Mouse (Mus musculus): ENCODE data around the gene Lhfp. TPM values are rescaled to one million over a fixed set of nuclear protein-coding genes. Genes with fewer than 3 reads are reported as not detected.

Lhfp gene
- polyA plus RNA-seq, 1 experiment from 2014 or later, result 89.7 TPM

- no peak for ATAC-seq (ENCODE audit: low FRiP score, low TSS enrichment)
- peaks cover 6% of the 10 kb centered on the region; the same call in 1 of the 2 replicates for H3K9me3 ChIP-seq (ENCODE audit: control insufficient read depth, low read length)
- H3K27ac ChIP-seq (ENCODE audit: low read depth, low read length), result no peak overlapping the region
- no peak overlapping the region for H3K9ac ChIP-seq (ENCODE audit: low read depth, low read length)
- no peak overlapping the region for H3K4me3 ChIP-seq (ENCODE audit: low read length)
- 91% methylated on average over 1 of the region's 1 CpGs for WGBS
- H3K4me1 ChIP-seq (ENCODE audit: control insufficient read depth, insufficient read depth, low read length), result no peaks in the 10 kb centered on the region
- no peaks in the 10 kb centered on the region for H3K36me3 ChIP-seq (ENCODE audit: control insufficient read depth, insufficient read depth, low read length)
- no peak overlapping the region for H3K4me2 ChIP-seq (replicated peaks; ENCODE audit: low read depth, low read length)
- no peaks in the 10 kb centered on the region for H3K27me3 ChIP-seq (ENCODE audit: control insufficient read depth, insufficient read depth, low read length)
These were observed 264.5 kb downstream of the Lhfp start for GRCm38 (mm10) chr3:53305860-53306259.

- H3K4me1 ChIP-seq (ENCODE audit: control insufficient read depth, insufficient read depth, low read length), result no peaks in the 10 kb centered on the region
- no peak for ATAC-seq (ENCODE audit: low FRiP score, low TSS enrichment)
- H3K4me2 ChIP-seq (replicated peaks; ENCODE audit: low read depth, low read length), result no peak overlapping the region
These were observed 267.3 kb downstream of the Lhfp start for GRCm38 (mm10) chr3:53308649-53309048.

GRCm38 (mm10) chr3:53310093-53310492 lies 268.8 kb downstream of the Lhfp start:
- no peaks in the 10 kb centered on the region for H3K4me1 ChIP-seq (ENCODE audit: control insufficient read depth, insufficient read depth, low read length)
- no peak overlapping the region for H3K9ac ChIP-seq (ENCODE audit: low read depth, low read length)
- no peak overlapping the region for H3K4me2 ChIP-seq (replicated peaks; ENCODE audit: low read depth, low read length)
- H3K27ac ChIP-seq (ENCODE audit: low read depth, low read length), result no peak overlapping the region
- H3K36me3 ChIP-seq (ENCODE audit: control insufficient read depth, insufficient read depth, low read length), result no peaks in the 10 kb centered on the region
- ATAC-seq (ENCODE audit: low FRiP score, low TSS enrichment), result no peak
- peaks cover 6% of the 10 kb centered on the region; the same call in 1 of the 2 replicates for H3K9me3 ChIP-seq (ENCODE audit: control insufficient read depth, low read length)
- no peak overlapping the region for H3K4me3 ChIP-seq (ENCODE audit: low read length)
- no peaks in the 10 kb centered on the region for H3K27me3 ChIP-seq (ENCODE audit: control insufficient read depth, insufficient read depth, low read length)
- 71% methylated on average over 4 of the region's 4 CpGs for WGBS

More at GRCm38 (mm10) chr3:53308649-53309048, 267.3 kb downstream of the Lhfp start:
- no peaks in the 10 kb centered on the region for H3K27me3 ChIP-seq (ENCODE audit: control insufficient read depth, insufficient read depth, low read length)
- 68% methylated on average over 5 of the region's 5 CpGs for WGBS
- H3K36me3 ChIP-seq (ENCODE audit: control insufficient read depth, insufficient read depth, low read length), result no peaks in the 10 kb centered on the region
- H3K9ac ChIP-seq (ENCODE audit: low read depth, low read length), result no peak overlapping the region
- H3K9me3 ChIP-seq (ENCODE audit: control insufficient read depth, low read length), result peaks cover 6% of the 10 kb centered on the region; the same call in 1 of the 2 replicates
- H3K27ac ChIP-seq (ENCODE audit: low read depth, low read length), result no peak overlapping the region
- no peak overlapping the region for H3K4me3 ChIP-seq (ENCODE audit: low read length)

GRCm38 (mm10) chr3:53310615-53311014 lies 269.3 kb downstream of the Lhfp start:
- Histone ChIP-seq H3K36me3 (ENCODE audit: control insufficient read depth, insufficient read depth, low read length) (no peaks in the 10 kb centered on the region), H3K4me3 (ENCODE audit: low read length) (no peak overlapping the region), H3K27ac (ENCODE audit: low read depth, low read length) (no peak overlapping the region), H3K9ac (ENCODE audit: low read depth, low read length) (no peak overlapping the region), H3K4me2 (replicated peaks; ENCODE audit: low read depth, low read length) (no peak overlapping the region), H3K27me3 (ENCODE audit: control insufficient read depth, insufficient read depth, low read length) (no peaks in the 10 kb centered on the region), H3K9me3 (ENCODE audit: control insufficient read depth, low read length) (peaks cover 6% of the 10 kb centered on the region; the same call in 1 of the 2 replicates), H3K4me1 (ENCODE audit: control insufficient read depth, insufficient read depth, low read length) (no peaks in the 10 kb centered on the region)
- WGBS, result 88% methylated on average over 2 of the region's 2 CpGs
- ATAC-seq (ENCODE audit: low FRiP score, low TSS enrichment), result no peak

Other genes with a start within 250 kb of the Lhfp start
- gene Cog6, start 24.3 kb upstream of the Lhfp start, polyA plus RNA-seq (2014; fragmentation: Nextera tagmentation; extraction: Ambion mirVana), result 33.7 and 52.0 TPM in 2 replicates